Mouse (Mus musculus) spleen, adult 2 months (tissue): ENCODE measurements around the gene Slc37a1.

Source experiments
- CTCF ChIP-seq: fragments of 200-500 bp; IDR thresholded peaks from 2 replicates; pipeline ENCODE4 v1.5.1; 2011; ENCODE audit warnings: mild to moderate bottlenecking, inconsistent platforms; ENCODE audit not compliant: insufficient read depth, insufficient read length, insufficient replicate concordance; ENCODE audit errors: extremely low read depth
- POLR2A ChIP-seq: fragments of 200-500 bp; IDR thresholded peaks from 2 replicates; pipeline ENCODE4 v1.6.1; 2011; ENCODE audit warnings: low read depth, low read length, inconsistent platforms

DNA sequence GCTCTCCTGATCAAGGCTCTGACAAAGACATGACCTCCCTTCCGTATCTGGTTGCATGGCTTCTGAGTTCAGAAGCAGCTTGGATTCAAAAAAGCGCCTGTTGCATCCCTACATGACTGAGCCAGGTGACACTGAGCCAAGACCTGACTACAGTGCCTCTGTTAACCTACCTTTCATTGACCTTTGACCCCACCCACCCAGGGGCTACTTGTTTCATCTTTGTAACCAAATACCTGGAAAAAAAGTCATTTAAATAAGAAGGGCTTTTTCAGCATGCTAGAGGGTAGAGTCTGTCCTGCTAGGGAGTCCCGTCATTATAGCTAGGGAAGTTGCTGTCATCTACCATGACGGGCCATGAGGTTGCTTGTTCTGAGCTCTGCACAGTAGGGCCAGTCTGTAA lies 16.8 kb downstream of the Slc37a1 start:
- no peak for TF ChIP-seq POLR2A
- TF ChIP-seq CTCF, result no peak
